Mouse (Mus musculus) heart, postnatal 14 days (tissue): ENCODE results near the gene Gab2. TPM values are rescaled to one million over a fixed set of nuclear protein-coding genes. Genes with fewer than 3 reads are reported as not detected.
A peak's percentile ranks its signal among the peaks of the same experiment; 100 is the strongest.

Experiments used
- DNase-seq, 2 experiments: peaks; one replicate each; pipeline ENCODE4 v3.0.0; 2021 to 2022
- intact Hi-C: fragments of 180-260 bp; cut with DNase I; formaldehyde crosslinking; loops from one replicate; pipeline ENCODE4 v1.15.1; 2025
- total RNA-seq, 2 experiments: library from RNA; stranded (reverse); gene quantifications; 2 replicates each; pipeline ENCODE4 v1.2.3; 2021

Gab2 gene
- total RNA-seq, 2 experiments from 2014 or later, result 16.9 to 20.9 TPM

DNA sequence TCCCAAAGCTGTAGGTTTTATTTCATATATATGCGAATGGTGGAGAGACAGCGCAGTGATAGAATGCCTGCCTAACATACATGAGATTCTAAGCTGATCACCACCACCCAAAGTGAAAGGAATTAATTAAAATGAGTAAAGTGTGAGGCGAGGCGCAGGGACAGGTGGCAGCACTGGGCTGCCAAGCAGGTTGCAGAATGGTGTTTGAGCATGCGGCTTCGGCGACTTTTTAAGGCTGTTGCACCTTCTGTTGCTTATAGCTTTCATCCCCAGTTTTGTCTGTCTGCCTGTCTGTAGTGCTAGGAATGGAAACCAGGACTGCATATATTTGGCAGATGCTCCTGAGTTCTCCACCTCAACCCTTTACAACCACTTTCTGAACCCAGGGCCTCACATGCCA, 258.2 kb downstream of the Gab2 start:
- intact Hi-C loops, result no loop called here
- DNase-seq, result no peak

- DNase-seq, result no peak
- intact Hi-C loops, result no loop called here
Observed at GRCm38 (mm10) chr7:97340907-97341849, 259.8 kb downstream of the Gab2 start.

- no peak for DNase-seq
- intact Hi-C loops, result no loop called here
Observed at GRCm38 (mm10) chr7:97342961-97343360, 261.6 kb downstream of the Gab2 start.

DNA sequence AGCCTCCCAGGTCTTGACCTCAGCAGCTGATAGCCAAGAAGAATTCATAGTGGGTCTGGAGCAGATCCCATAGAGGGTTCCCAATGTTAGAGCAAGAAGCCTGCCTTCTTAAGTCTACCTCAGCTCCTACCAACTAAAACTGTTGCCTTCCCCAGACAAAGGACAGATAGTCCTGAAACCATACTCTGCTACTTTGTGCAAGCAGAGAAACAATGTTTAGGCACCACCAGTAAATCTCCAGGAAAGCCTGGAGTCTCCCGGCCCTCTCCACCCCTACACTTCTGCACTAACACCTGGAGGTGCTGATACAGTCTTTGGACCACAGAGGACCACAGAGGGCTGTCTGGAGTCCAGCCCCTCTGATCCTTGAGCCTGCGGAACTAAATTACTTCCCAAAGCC, 263.3 kb downstream of the Gab2 start:
- no peak for DNase-seq
- intact Hi-C loops, result no loop called here

GRCm38 (mm10) chr7:97345229-97345871, 264.0 kb downstream of the Gab2 start:
- intact Hi-C loops, result no loop called here
- peak; percentile 54 to 64 for DNase-seq

- no peak for DNase-seq
- intact Hi-C loops, result no loop called here
Observed at GRCm38 (mm10) chr7:97346111-97346821, 264.9 kb downstream of the Gab2 start.

DNA sequence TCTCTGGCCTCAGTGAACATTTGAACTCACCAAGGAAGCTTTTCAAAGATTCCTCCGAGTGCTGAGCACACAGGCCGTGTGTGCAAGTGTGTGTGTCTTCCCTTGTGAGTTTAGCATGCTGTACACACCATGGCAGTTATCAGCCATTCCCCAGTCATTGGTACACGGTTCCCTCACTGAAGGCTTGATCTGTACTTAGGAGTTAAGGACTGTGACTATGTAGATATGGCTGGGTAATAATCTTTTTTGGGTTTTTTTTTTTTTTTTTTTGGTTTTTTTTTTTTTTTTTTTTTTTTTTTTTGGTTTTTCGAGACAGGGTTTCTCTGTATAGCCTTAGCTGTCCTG, 265.4 kb downstream of the Gab2 start:
- intact Hi-C loops, result no loop called here
- no peak for DNase-seq

DNA sequence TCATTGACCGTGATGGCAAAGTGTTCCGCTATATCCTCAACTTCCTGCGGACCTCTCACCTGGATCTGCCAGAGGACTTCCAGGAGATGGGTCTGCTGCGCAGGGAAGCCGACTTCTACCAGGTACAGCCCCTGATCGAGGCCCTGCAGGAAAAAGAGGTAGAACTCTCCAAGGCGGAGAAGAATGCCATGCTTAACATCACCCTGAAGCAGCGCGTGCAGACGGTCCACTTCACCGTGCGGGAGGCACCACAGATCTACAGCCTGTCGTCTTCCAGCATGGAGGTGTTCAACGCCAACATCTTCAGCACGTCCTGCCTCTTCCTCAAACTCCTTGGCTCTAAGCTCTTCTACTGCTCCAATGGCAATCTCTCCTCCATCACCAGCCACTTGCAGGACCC, 266.1 kb downstream of the Gab2 start:
- intact Hi-C loops, result no loop called here
- no peak for DNase-seq

DNA sequence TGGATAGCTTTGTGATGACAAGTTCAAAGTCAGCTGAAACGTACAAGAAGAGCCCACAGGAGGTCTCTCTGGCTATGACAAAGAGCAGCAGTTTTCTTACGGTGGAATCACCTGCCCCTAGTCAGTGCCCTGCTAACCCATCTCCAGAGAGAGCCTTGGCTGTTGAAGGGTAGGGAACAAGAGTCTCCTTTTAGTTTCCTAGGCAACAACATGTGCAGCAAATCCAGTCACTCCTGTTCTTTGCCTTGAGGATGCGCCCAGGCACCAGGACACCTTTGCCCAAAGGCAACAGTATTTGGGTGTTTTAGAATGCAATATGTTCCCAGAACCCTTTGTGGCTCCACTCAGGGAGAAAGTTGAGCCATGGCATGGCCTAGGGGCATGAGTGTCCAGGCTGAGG, 266.9 kb downstream of the Gab2 start:
- intact Hi-C loops, result no loop called here
- DNase-seq, result no peak

DNA sequence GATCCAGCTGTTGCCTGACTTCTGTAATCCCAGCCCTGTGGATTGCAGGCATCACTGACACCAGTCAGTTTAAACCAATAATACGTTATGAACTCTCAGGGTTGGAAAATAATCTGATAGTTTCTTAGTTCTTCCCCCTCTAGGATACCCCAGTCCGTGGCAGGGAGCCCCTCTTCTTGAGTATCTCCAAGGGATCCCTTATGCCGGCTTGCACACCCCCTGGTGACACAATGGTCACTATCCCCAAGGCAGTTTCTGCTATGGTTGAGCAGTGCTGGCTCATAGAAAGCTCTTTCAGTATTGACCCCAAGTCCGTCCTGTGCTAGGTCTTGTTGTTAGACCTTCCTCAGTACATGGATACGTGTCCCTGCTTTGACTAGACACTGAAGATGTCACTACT, 267.4 kb downstream of the Gab2 start:
- DNase-seq, result no peak
- intact Hi-C loops, result no loop called here

- intact Hi-C loops, result no loop called here
- no peak for DNase-seq
Observed at GRCm38 (mm10) chr7:97349438-97349837, 268.1 kb downstream of the Gab2 start.

GRCm38 (mm10) chr7:97350891-97351290, 269.5 kb downstream of the Gab2 start:
- intact Hi-C loops, result no loop called here

DNA sequence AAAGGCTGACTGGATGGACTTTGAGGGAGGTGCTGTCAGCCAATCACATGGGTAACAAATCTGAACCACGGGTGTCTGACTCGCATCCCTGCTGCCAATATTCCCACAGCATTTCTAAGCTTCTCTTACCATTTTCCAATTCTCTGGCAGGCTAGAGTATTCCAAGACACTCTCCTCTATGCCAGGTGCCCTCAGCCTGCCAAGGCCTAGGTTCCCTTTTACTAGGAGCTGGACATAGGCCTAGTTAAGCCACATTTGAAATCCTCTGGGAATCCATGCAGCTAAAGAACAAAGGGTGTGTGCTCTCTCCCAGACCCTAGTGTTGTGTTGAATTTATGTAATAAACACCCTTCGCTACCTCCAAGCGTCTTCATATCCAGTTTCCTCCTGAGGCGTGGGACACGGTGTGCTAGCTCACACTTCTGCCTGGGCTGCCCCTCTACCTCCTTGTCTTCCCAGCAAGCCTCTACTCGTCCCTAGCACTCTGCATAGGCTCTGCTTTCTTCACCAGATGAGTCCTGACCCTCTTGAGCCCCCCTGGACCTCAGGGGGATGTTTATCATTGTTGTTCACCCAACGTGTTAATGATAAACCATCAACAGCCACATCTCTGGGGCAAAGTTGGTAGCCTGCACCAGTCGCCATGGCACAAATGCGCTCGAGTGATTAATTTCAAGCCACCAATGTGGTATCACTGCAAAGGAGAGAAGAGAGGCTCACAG, 270.6 kb downstream of the Gab2 start:
- no peak for DNase-seq
- intact Hi-C loops, result no loop called here

More at GRCm38 (mm10) chr7:97350891-97351290, 269.5 kb downstream of the Gab2 start:
- no peak for DNase-seq

DNA sequence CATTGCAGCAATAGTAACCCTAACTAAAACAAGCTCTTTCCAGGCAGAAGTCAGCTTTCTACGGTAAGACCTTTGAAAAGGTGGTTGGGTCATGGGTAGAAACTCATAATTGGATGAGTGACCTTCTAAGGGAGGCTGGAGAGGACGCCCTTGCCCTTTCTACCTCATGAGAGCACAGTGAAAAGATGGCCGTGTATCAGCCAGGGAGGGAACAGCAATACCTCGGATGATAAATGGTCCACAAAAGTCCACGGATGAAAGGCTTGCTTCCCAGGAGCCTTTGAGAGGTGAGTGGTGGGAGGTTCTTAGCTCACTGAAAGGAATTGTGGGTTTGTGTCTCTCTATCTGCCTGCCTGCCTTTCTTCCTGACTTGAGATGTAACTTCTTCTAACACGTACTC, 272.0 kb downstream of the Gab2 start:
- intact Hi-C loops, result no loop called here
- no peak for DNase-seq

GRCm38 (mm10) chr7:97355068-97355841, 273.9 kb downstream of the Gab2 start:
- peak in 1 of 2 experiments; percentile 29 for DNase-seq
- intact Hi-C loops, result no loop called here

DNA sequence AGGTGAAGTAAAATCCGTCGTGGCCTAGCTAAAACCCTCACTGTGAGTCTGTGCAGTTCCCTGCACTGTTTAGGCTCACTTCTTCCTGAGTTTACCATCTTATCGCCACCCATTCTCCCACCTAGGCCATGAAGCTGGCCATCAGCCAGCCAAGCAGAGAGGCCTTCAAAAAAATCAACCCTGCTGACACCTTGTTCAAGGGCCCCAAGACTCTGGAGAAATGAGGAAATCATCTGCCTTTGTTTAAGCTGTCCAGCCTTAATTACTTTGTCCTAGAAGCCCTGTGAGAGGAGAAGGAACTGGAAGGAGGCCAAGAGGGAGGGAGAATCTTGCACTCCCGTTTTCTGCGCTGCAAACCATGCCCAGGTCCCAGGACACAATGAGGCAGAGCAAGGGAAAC, 274.9 kb downstream of the Gab2 start:
- intact Hi-C loops, result no loop called here
- no peak for DNase-seq

DNA sequence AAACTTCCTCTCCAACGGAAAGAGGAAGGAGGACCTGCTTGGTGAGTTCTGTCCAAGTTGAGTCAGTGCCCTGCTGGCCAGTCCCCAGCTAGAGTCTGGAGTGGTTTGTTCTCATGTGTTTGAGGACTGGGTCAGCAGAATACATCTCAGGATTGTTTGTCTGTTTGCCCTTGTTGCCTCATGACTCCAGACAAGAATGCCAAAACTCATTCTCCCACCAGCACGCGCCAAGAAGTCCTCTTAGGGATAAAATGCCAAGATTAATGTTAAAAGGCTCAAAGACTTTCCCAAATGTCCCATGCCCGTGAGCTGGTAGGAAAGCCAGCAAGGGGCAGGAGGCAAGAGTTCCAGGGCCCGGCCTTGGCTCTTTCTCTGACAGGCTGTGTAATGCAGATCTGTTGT, 275.5 kb downstream of the Gab2 start:
- intact Hi-C loops, result no loop called here
- peak; percentile 58 to 59 for DNase-seq

- intact Hi-C loops, result no loop called here
- DNase-seq, result no peak
Observed at GRCm38 (mm10) chr7:97357840-97358239, 276.5 kb downstream of the Gab2 start.

DNA sequence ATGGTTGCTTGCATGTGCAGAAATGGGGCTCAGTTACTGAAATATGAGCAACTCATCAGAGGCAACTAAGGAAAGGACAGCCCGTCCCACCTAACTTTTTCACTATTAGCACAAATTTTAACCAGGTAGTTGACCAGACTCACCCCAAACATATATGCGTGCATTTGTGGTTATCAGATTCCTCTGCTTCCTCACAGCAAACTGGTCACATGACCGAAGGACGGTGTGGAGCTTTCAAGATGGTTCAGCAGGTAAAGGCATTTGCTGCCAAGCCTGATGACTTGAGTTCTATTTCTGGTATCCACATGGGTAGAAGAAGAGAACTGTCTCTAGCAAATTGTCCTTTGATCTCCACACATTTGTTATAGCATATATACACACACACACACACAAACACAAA, 277.0 kb downstream of the Gab2 start:
- no peak for DNase-seq
- intact Hi-C loops, result no loop called here
